Mouse (Mus musculus) heart, adult 2 months (tissue): ENCODE results near the gene Pnp2.
"Not testable (repeated sequence)": the region's sequence is repeated elsewhere in the genome, so short reads cannot be mapped to it uniquely, and the experiment has no call there.

Source experiments
- CTCF ChIP-seq: fragments of 200-600 bp; IDR thresholded peaks from 2 replicates; pipeline ENCODE4 v1.8.1; 2022; ENCODE audit warnings: antibody characterized with exemption, mild to moderate bottlenecking, moderate library complexity
- EP300 ChIP-seq: fragments of 200-500 bp; IDR thresholded peaks from 2 replicates; pipeline ENCODE4 v1.6.1; 2011; ENCODE audit warnings: low read depth, low read length, control low read depth; ENCODE audit not compliant: insufficient read depth
- POLR2A ChIP-seq: fragments of 200-500 bp; IDR thresholded peaks from 2 replicates; pipeline ENCODE4 v1.6.1; 2011; ENCODE audit warnings: mild to moderate bottlenecking, low read depth, low read length, control low read depth; ENCODE audit not compliant: insufficient read depth

DNA sequence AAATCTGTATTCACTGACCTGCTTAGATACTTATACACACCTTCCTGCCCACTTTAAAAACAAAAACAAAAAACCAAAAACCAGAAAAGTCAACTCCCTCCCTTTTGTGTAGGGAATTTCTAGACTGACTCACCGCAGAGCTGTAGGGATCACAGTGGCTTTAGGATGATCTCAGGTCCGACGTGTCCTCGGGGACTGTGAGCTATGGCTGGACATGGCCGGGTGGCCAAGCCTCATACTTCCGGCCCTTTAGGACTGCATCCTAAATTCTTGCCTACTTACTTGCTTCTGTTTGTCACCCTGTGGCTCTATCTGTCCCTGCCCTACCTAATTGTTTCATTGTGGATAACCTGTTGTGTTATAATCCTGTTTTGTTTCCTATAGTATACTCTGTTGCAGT, 932 bp downstream of the Pnp2 start:
- not testable (repeated sequence) for TF ChIP-seq POLR2A, CTCF, EP300
